Mouse (Mus musculus) gastrocnemius, adult 2 months (tissue): ENCODE measurements at regions not wholly inside any gene's neighbourhood (a gene's known extent, or its start where the extent isn't known, plus 50 kb on each side); places are given as distances from the start of the nearest gene placed in this dataset.

Experiments used
- DNase-seq: peaks from one replicate; pipeline ENCODE4 v3.0.0; 2022
- H3K27ac ChIP-seq: fragments of 200-600 bp; 2 replicates; pipeline ENCODE4 v1.8.1; 2022; ENCODE audit warnings: mild to moderate bottlenecking
- H3K4me3 ChIP-seq: fragments of 200-600 bp; 2 replicates; pipeline ENCODE4 v1.8.1; 2022; ENCODE audit warnings: mild to moderate bottlenecking, moderate library complexity
- CTCF ChIP-seq: fragments of 200-600 bp; IDR thresholded peaks from 2 replicates; pipeline ENCODE4 v1.8.1; 2022; ENCODE audit warnings: antibody characterized with exemption, mild to moderate bottlenecking, moderate library complexity
- intact Hi-C: fragments of 180-260 bp; cut with DNase I; formaldehyde crosslinking; loops from one replicate; pipeline ENCODE4 v1.15.1; 2025

GRCm38 (mm10) chr9:120658576-120658975 lies 87.3 kb downstream of the Rpl14 start:
- DNase-seq = peak; percentile 46
- H3K4me3 ChIP-seq = no peak overlapping the region
- peak overlapping the region; percentile 49; the same call in 1 of the 2 replicates for H3K27ac ChIP-seq
- intact Hi-C loops = no loop called here
- no peak for TF ChIP-seq CTCF

GRCm38 (mm10) chr9:120661226-120661625 lies 90.0 kb downstream of the Rpl14 start:
- H3K27ac ChIP-seq = peak overlapping the region; percentile 83
- DNase-seq = peak; percentile 59
- H3K4me3 ChIP-seq = no peak overlapping the region
- TF ChIP-seq CTCF = no peak
- intact Hi-C loops = no loop called here

- intact Hi-C loops = no loop called here
- no peak for DNase-seq
- Histone ChIP-seq H3K4me3 (no peak overlapping the region), H3K27ac (peak overlapping the region; percentile 83)
- no peak for TF ChIP-seq CTCF
Observed at GRCm38 (mm10) chr9:120661641-120662227, 90.5 kb downstream of the Rpl14 start.

- H3K4me3 ChIP-seq = no peak overlapping the region
- intact Hi-C loops = no loop called here
- DNase-seq = no peak
- no peak for TF ChIP-seq CTCF
- H3K27ac ChIP-seq = no peak overlapping the region
Observed at GRCm38 (mm10) chr9:120663181-120663580, 91.9 kb downstream of the Rpl14 start.

- no peak overlapping the region for H3K27ac ChIP-seq
- no peak for TF ChIP-seq CTCF
- DNase-seq = no peak
- no peak overlapping the region for H3K4me3 ChIP-seq
- intact Hi-C loops = no loop called here
Observed at GRCm38 (mm10) chr9:120664086-120664485, 92.8 kb downstream of the Rpl14 start.

- TF ChIP-seq CTCF = no peak
- intact Hi-C loops = no loop called here
- DNase-seq = no peak
- Histone ChIP-seq H3K4me3 (no peak overlapping the region), H3K27ac (no peak overlapping the region)
Observed at GRCm38 (mm10) chr9:120672452-120672851, 101.2 kb downstream of the Rpl14 start.

GRCm38 (mm10) chr9:120674855-120675254 lies 103.6 kb downstream of the Rpl14 start:
- intact Hi-C loops = no loop called here
- TF ChIP-seq CTCF = no peak
- H3K27ac ChIP-seq = no peak overlapping the region
- DNase-seq = no peak
- peak overlapping the region; percentile 63 for H3K4me3 ChIP-seq

GRCm38 (mm10) chr9:120675371-120676150 lies 104.3 kb downstream of the Rpl14 start:
- H3K4me3 ChIP-seq = peak overlapping the region; percentile 63
- intact Hi-C loops = no loop called here
- DNase-seq = no peak
- H3K27ac ChIP-seq = peak overlapping the region; percentile 63
- no peak for TF ChIP-seq CTCF

- no peak overlapping the region for H3K27ac ChIP-seq
- DNase-seq = no peak
- H3K4me3 ChIP-seq = no peak overlapping the region
- intact Hi-C loops = no loop called here
- TF ChIP-seq CTCF = no peak
Observed at GRCm38 (mm10) chr9:120676301-120676700, 105.1 kb downstream of the Rpl14 start.

- Histone ChIP-seq H3K4me3 (no peak overlapping the region), H3K27ac (no peak overlapping the region)
- no peak for DNase-seq
- no peak for TF ChIP-seq CTCF
- intact Hi-C loops = no loop called here
Observed at GRCm38 (mm10) chr9:120676771-120677170, 105.5 kb downstream of the Rpl14 start.

- H3K27ac ChIP-seq = no peak overlapping the region
- H3K4me3 ChIP-seq = no peak overlapping the region
- no peak for DNase-seq
- TF ChIP-seq CTCF = no peak
- intact Hi-C loops = no loop called here
Observed at GRCm38 (mm10) chr9:120677216-120677615, 106.0 kb downstream of the Rpl14 start.

GRCm38 (mm10) chr9:120679822-120680426 lies 108.7 kb downstream of the Rpl14 start:
- no peak for TF ChIP-seq CTCF
- Histone ChIP-seq H3K4me3 (no peak overlapping the region), H3K27ac (no peak overlapping the region)
- DNase-seq = no peak
- intact Hi-C loops = no loop called here

- DNase-seq = no peak
- intact Hi-C loops = no loop called here
- Histone ChIP-seq H3K27ac (no peak overlapping the region), H3K4me3 (no peak overlapping the region)
- TF ChIP-seq CTCF = no peak
Observed at GRCm38 (mm10) chr9:120681404-120681803, 110.2 kb downstream of the Rpl14 start.
